Comparison of ENCODE assay signal across 14 mouse cellular contexts in the genomic region with DNA sequence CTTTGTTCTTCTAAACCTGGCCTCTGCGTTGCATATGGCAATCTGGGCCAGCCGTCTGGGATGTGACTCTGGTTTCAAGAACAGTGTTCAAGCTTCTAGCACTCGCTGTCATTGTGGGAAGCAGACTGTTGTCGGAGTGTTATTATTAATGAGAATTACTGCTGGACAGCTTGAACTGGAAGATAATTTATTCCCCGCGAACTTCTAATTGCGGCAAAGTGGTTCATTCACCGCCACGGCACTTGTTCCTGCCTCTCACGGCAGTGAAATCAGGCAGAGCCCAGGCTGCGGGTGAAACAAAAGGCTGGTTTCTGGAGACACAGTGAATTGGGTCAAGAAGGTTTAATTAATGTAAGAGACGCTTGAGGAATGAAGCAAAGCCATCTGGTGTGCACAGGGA.
DNase-seq lines count a peak whose midpoint lies in the region; ATAC-seq and TF ChIP-seq lines count a peak whose summit lies in the region.
"Had no signal": no experiment of that assay in that cellular context is flagged by ENCODE, and none has a peak within 500 bp of the region (broad histone marks: within the 10 kb centered on the region; RNA-seq: fewer than 3 reads in every experiment).

No protein-coding gene starts in this region.

- no peak for TF ChIP-seq CTCF in kidney, adult 2 months (conservative IDR thresholded peaks at IDR 0.05; ENCODE audit: insufficient read depth, insufficient read length, low read depth, low read length)

- no peaks in the 10 kb centered on the region for H3K27me3 ChIP-seq in neural tube, embryonic 12.5 days (replicated peaks)
- no peaks in the 10 kb centered on the region for H3K27me3 ChIP-seq in hindbrain, embryonic 13.5 days
- H3K27me3 ChIP-seq in neural tube, embryonic 13.5 days: no peaks in the 10 kb centered on the region
- H3K27me3 ChIP-seq in kidney, adult 2 months (replicated peaks; ENCODE audit: control insufficient read depth, insufficient read depth, low read length): no peaks in the 10 kb centered on the region
- H3K27me3 ChIP-seq: embryonic facial prominence, embryonic 12.5 days; limb, embryonic 13.5 days had no signal

- H3K27ac ChIP-seq in neural tube, embryonic 12.5 days: no peak overlapping the region
- no peak overlapping the region for H3K27ac ChIP-seq in hindbrain, embryonic 13.5 days
- no peak overlapping the region for H3K27ac ChIP-seq in neural tube, embryonic 13.5 days (replicated peaks)
- H3K27ac ChIP-seq in kidney, adult 2 months (ENCODE audit: insufficient read depth, low read depth, low read length): no peak overlapping the region
- H3K27ac ChIP-seq: embryonic facial prominence, embryonic 12.5 days; limb, embryonic 13.5 days had no signal

- no peak for TF ChIP-seq POLR2A in kidney, adult 2 months (IDR thresholded peaks at IDR 0.05; ENCODE audit: low read depth, low read length)

- no peaks in the 10 kb centered on the region for H3K9me3 ChIP-seq in neural tube, embryonic 12.5 days
- 0 out of 2 replicates have a peak, but pooled peaks cover 4% of the 10 kb centered on the region for H3K9me3 ChIP-seq in hindbrain, embryonic 13.5 days
- H3K9me3 ChIP-seq in neural tube, embryonic 13.5 days: no peaks in the 10 kb centered on the region

- 41% methylated on average over 12 of the region's 12 CpGs for WGBS in neural tube, embryonic 12.5 days
- 47% methylated on average over 12 of the region's 12 CpGs for WGBS in hindbrain, embryonic 13.5 days
- WGBS in neural tube, embryonic 13.5 days: 34% methylated on average over 12 of the region's 12 CpGs
- 67% methylated on average over 12 of the region's 12 CpGs for WGBS in kidney, adult 2 months

- H3K4me2 ChIP-seq in neural tube, embryonic 12.5 days (replicated peaks): no peak overlapping the region
- no peak overlapping the region for H3K4me2 ChIP-seq in hindbrain, embryonic 13.5 days
- no peak overlapping the region for H3K4me2 ChIP-seq in neural tube, embryonic 13.5 days
- H3K4me2 ChIP-seq: embryonic facial prominence, embryonic 12.5 days; limb, embryonic 13.5 days had no signal

- H3K9ac ChIP-seq in neural tube, embryonic 12.5 days: no peak overlapping the region
- H3K9ac ChIP-seq in hindbrain, embryonic 13.5 days: no peak overlapping the region
- no peak overlapping the region for H3K9ac ChIP-seq in neural tube, embryonic 13.5 days
- H3K9ac ChIP-seq: embryonic facial prominence, embryonic 12.5 days; limb, embryonic 13.5 days; liver, postnatal 0 days had no signal

- H3K4me1 ChIP-seq in neural tube, embryonic 12.5 days: no peaks in the 10 kb centered on the region
- H3K4me1 ChIP-seq in hindbrain, embryonic 13.5 days (replicated peaks): peaks cover 27% of the 10 kb centered on the region; the same call in 1 of the 2 replicates
- peaks cover 26% of the 10 kb centered on the region for H3K4me1 ChIP-seq in neural tube, embryonic 13.5 days (replicated peaks)
- no peaks in the 10 kb centered on the region for H3K4me1 ChIP-seq in kidney, adult 2 months (ENCODE audit: control insufficient read depth, insufficient read depth, low read length)

- DNase-seq in frontal cortex, postnatal 14 days (ENCODE audit: low spot score in 2 of 2): no peak
- DNase-seq in neural tube, embryonic 10.5 days (ENCODE audit: extremely low spot score, low spot score): no peak
- DNase-seq in kidney, adult 2 months: no peak
- no peak for DNase-seq in thymus, postnatal 25 days
- DNase-seq: adrenal gland, adult 2 months; cerebellum, postnatal 10 days; liver, postnatal 0 days; thymus, adult 18-20 months had no signal

- H3K36me3 ChIP-seq in neural tube, embryonic 12.5 days: no peaks in the 10 kb centered on the region
- H3K36me3 ChIP-seq in hindbrain, embryonic 13.5 days: no peaks in the 10 kb centered on the region
- no peaks in the 10 kb centered on the region for H3K36me3 ChIP-seq in neural tube, embryonic 13.5 days
- H3K36me3 ChIP-seq in kidney, adult 2 months (ENCODE audit: control insufficient read depth, insufficient read depth, low read length): no peaks in the 10 kb centered on the region
- H3K36me3 ChIP-seq: embryonic facial prominence, embryonic 12.5 days; limb, embryonic 13.5 days had no signal

- ATAC-seq in frontal cortex, adult (ENCODE audit: low TSS enrichment): peak; percentile 66; the same call in 1 of the 2 replicates
- peak; percentile 70 for ATAC-seq in neural tube, embryonic 12.5 days (ENCODE audit: low FRiP score, low read depth)
- ATAC-seq in hindbrain, embryonic 13.5 days (ENCODE audit: low FRiP score): peak; percentile 46; the same call in 1 of the 2 replicates
- ATAC-seq in neural tube, embryonic 13.5 days (ENCODE audit: low read depth): peak; percentile 42; the same call in 1 of the 2 replicates
- ATAC-seq: liver, postnatal 0 days had no signal

- no peak overlapping the region for H3K4me3 ChIP-seq in neural tube, embryonic 12.5 days
- no peak overlapping the region for H3K4me3 ChIP-seq in hindbrain, embryonic 13.5 days
- no peak overlapping the region for H3K4me3 ChIP-seq in neural tube, embryonic 13.5 days
- no peak overlapping the region for H3K4me3 ChIP-seq in kidney, adult 2 months (ENCODE audit: insufficient read depth, low read depth, low read length)
- H3K4me3 ChIP-seq: embryonic facial prominence, embryonic 12.5 days; limb, embryonic 13.5 days had no signal
